Mouse (Mus musculus): ENCODE measurements at regions not wholly inside any gene's neighbourhood (a gene's known extent, or its start where the extent isn't known, plus 50 kb on each side); places are given as distances from the start of the nearest gene placed in this dataset.

DNA sequence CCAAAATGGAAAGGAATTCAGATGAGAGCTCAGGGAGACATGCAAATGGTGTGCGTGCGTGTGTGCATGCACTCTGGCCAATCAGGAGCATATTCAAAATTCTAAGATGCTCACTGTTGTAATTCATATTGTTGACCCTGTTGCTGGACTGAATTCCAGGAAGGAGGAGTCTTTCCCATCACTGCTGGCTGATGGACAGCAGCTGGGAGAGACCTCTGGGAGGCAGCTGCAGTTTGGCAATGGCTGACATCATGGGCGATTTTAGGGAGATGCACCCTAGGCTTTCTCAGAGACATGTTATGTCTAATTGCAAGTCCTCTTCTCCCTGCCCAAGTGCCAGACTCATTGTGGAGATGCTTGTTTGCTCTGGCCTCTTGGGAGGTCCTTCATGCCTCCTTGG, 220.6 kb upstream of the Myocd start:
- DNase-seq, result no peak

DNA sequence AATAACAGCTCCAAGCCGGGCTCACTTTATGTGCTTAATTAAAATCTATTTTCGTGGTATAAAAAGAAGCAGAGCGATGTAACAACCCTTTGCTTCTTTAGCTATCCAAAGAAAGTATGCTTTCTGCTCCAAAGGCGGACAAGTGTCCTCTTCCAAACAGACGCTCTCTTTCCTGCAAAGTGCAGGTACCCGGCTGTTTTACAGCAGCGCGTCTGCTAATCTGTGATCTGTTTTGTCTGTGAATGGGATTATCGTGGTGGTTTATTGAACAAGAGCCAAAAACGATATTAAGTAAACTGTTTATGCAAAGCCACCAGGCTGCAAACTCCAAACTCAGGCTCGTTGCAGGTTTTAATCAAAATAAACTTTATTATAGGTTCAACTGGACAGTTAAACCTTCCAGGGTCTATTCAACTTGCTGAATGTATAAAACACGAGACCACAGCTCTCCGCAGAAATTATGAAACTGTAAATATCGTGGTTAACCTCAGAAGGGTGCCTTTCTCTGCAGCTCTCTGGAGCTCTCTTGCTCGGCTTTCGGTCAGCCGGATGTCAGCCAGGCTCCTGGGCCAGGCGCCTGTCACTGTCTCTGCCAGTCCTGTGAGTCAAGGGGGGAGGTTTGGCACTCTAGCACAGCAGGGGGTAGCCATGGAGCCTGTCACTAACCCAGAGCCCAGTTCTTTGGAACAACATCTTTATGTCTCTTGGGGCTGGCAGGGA, 206.2 kb upstream of the Myocd start:
- no peak for DNase-seq

DNA sequence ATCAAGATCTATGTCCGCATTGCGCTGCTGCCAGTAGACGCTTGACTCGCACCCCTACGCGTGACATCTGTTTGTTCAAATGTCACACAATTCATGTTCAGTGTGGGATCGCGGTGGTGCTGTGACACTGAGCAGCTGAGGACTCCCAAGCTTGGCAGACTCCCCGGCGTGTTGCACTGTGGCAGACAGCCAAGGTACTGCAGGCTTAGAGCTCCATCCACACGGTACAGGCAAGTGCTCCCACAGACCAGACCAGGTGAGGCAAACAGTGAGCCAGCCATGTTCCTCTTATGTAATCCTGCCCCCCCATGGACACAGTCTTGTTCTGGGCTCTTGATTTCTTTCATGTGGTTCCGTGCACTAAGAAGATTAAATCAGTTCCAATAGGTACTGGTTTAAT, 205.5 kb upstream of the Myocd start:
- peak; percentile 29 to 49 for DNase-seq

DNA sequence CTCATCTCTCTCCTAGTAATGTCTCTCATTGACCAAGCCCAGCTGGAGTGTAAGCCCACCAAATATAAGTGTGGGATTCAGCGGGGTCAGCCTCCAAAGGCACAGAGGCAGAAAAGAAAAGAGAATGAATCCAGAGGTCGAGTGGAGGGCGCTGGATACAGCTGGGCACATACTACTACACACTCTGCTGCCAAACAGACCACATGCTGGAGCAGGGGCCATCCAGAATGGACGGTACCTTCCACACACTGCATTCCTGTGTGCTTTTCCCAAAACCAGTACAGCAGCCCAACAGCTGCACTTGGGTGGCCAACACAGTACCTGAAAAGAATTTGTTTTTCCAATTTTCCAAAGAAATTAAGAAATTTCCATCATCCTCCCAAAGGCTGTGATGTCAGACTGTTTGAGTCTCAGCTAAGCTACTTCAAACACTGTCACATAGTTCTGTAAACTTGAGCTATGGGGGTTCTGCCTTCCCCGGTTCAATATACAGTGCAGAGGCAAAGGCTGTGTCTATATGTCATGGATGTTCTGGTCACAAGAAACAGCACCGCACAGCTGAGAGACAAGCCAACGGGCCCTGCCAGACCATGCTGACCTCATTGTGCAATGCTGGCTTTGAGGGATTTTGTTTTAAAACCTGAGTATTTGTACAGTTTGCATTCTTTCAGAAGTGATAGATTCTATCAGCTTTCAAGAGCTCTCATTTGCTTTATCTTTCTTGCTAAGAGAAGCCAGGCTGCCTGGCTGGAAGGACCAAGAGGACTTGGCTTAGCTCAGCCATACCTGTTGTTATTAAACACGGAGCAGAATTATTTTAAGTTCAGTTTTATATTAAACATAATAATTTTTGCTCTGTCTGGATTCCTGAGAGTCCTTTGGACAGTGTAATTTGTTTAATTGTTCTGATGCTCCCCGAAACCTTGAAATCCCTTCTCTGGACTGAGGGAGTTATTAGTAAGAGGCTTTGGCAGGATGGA, 200.3 kb upstream of the Myocd start:
- no peak for DNase-seq

DNA sequence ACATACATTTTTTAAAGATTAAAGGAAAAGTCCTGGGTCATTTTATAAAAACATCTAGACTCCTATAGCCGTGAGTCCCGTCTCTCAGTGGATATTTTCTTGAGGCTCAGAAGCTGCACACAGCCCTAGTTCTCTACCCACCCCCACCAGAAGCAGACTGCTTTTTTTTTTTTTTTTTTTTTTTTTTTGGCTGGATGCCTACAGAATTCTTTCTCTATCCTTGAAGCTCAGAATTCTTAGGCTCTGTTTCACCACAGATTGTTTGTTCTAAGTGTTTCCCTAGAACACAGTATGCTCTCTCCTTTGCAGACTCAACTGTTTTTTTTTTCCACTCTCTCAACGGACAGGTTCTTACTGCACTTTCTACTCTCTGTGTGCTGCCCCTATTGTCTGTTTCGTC, 191.3 kb upstream of the Myocd start:
- DNase-seq, result no peak

DNA sequence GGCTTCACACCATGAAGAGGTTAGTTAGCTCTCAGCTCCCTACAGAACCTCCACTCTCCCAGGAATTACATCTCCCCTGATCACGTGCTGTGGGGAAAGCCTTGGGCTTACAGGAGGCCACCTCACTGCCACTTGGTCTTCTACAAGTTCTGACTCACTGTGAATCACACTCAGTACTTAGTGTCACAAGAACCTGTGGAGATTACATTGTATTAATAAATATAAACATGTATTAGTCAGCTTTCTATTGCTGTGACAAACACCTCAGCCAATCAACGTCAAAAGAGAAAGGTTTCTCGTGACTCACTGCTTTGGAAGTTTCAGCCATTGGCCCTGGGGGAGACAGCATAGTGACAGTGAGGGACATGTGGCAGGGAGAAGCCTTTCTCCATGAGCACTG, 178.6 kb upstream of the Myocd start:
- DNase-seq, result no peak

DNA sequence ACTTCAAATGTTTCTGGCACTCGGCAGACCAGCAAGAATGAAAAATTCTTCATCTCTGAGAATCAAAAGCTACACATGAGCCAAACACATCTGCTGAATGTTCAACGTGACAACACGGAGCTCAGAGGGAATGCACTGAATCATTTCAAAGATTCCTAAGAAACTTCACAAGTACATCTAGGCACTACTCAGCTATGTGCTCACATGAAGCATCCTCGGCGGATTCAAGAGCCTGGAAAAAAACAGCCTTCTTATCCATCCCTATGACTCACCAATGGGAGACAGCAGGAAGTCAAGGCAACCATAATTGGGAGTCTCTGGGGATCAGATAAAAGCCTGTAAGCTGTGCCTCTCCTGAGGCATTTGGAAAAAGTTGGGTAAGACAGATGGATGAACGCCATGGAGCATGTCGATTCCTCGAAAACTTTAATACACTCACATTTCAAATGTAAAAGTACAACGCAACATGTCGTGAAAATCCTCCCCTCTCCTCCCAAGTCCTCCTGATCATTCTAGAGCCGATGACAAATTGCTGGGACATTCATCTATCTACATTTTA, 173.8 kb upstream of the Myocd start:
- DNase-seq, result no peak

DNA sequence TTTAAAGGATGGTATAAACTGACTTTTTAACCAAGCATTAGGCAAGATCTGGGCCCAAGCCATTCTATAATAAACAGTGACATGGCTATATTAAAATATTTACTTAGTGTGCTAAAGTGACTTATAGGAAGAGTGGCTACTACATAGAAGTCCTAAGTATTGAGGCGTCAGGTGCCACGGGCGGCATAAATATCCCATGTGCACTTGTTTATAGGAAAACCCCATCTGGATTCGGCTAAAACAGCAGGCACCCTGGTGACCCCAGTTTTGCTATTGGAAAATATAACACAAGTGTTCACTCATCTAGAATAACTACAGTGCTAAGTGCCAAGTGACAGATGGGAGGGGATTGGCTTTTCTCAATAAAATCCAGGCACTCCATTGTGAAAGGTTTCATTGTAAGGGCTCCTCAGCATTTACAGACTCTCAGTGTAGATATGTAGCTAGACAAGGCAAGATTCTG, 165.9 kb upstream of the Myocd start:
- no peak for DNase-seq

DNA sequence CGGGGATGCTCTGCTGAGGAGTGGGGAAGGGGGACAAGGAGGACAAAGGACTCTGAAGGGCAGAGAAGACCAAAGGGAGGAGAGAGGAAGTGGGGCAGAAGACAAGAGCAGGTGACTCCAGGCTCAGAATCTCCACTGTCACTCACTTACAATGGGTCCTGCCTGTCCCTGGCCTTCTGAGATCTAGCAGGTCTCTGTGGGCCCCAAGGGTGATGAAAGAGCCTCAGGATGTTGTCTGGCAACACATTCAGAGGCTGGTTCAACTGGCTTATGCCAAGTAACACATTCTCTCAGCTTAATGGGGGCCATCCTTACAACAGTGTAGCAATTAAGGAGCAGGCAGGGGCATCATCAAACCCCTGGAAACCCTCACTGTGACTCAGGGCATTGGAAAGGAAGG, 152.1 kb upstream of the Myocd start:
- no peak for DNase-seq

DNA sequence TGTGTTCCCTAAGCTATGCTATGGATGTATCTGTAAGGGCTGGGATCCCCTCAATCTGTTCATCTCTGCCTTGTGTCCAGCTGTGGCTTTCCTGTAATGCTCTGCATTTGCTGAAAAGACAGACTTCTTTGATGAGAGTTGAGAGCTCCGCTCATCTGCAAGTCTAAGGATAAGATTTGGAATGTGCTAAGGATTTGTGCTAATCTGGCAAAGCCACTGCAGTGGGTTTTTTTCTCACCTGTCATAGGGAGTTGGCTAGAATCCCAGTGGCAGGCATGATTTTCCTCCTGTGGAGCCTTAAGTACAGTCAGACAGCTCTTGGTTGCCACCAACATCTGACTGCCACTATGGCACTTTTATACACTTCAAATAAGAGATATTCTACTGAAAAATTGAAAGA, 138.8 kb upstream of the Myocd start:
- DNase-seq, result no peak

DNA sequence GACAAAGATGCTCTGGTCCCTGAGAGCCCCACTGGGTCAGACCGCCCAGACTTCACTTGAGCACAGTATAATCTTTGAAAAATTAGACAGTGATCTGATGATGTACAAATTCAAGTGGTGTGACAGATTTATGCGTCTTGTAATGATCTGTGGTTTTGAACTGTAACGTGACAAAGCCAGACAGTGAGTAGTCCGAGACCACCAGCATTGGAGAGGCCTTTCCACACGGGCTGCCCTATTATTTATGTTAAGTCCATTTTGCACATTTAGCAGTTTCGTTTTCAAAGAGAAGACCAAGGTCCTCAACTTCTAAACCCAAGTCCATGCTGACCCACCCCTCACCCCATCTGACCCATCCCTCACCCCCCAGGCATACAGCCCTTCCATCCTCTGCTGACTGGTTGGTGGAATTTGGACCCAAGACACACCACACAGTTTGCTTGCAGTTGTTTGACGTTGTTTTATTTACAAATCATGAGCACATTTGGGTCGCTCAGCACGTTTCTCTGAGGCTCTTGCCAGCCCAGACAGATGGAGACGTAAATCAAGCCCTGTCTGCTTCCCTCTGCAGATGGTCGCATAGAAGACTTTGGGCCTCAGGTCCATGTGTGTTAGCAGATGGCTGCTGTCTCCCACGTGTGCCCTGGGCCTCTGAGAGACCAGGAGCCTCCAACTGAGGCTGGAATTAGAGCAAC, 132.8 kb upstream of the Myocd start:
- no peak for DNase-seq

DNA sequence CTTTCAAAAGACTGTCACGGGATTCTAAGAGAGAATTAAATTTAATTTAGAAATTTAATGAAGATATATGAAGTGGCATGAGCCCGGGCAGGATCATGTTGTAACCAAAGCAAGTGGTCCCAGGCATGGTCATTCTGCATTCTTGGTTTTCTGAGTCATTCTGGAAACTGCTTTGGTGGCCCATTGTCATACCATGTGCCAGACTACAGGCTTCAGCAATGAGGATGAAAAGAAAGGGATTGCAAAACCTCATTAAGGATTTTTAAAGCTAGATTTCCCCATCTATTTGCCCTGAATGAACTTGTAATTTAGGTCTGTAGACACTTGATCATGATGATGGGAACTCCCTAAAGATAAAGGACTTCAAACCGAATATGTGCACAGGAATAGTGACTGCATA, 119.4 kb upstream of the Myocd start:
- no peak for DNase-seq

DNA sequence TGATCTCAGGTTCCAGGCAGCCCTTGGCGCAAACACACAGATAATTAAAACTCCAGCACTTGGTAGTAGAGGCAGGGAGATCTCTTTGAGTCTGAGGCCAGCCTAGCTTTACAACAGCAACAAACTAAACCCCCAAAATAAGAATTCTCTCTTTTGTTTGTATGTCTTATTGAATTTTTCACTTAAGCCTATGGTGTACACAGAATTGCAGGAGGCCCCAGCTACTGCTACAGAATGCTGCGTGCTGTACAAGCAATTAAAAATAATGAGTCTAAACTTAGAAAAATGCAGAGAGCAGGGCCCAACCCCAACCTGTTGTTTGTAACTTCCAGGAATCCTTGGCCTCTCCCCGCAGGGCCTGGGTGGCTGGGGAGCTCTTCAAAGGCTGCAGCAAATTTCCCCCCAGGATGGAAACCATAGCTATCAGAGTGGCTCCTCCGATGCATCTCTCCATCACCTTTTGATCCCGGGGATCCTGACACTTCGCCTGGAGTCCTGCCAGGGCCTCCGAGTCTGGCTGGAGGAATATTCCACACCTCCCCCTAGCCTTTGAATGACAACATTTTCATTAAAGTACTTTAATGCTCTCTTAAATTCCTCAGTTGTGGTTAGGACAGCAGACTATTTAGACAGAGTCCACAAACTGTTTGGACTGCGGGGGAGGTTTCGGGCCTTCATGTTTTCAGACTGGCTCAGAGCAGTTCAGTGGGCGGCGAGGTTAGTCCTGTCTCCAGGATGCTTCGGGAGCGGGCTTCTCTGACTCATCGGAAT, 116.7 kb upstream of the Myocd start:
- peak; percentile 13 to 26 for DNase-seq

DNA sequence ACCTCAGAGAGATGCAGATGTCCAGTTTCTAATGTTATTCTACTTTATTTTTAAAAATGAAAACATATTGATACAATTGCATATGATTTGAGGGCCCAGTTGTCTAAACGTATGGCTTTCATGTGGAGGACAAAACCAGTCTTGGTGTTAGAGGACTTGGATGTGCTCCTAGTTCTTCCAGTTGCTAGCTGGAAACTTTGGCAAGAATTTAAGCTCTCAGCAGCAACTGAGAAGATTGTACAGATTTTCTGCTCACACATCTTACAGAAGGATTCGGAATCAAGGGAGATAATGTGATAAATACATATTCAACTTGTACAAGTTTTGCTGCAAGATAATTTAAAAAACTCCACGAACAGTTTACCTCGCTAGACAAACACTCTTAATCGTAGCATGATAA, 105.6 kb upstream of the Myocd start:
- no peak for DNase-seq

DNA sequence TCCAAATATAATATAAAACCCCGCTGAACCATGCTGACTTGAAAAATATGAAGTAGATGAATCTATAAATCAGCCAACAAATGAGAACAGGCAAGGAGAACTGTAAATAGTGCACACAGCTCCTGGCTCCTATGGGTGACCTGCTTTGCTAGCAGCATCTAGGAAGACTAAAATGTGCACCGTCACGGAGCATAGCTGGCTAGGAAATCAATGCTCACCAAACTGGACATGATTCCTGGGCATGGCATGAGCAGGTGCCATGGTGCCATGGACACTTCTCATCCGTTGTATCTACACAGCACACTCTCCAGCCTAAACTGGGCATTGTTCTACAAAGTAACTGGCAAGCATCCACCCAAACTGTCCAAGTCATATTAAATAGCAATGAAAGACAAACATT, 103.3 kb upstream of the Myocd start:
- no peak for DNase-seq

DNA sequence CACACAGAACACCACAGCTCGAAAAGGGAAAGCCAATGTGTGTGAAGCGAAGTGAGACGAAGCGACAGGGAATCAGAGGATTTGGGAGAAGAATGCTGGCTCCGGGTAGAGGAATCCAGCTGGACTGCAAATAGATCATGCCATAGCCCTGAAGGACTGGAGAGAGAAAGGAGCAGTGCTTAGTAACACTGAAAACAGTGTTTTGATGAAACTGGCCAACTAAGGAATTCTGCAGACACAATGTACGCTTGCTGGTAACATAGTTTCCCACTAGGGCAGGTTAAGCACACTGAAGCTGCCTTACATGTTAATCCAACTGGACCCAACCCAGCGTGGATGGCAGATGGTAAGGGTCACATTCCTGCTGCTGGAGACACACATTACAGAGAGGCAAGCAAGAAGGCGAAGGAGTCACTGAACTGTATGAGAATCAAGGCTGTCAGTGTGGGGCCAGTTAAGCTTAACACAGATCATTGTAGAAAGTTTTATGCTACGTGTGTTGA, 102.6 kb upstream of the Myocd start:
- DNase-seq, result no peak

DNA sequence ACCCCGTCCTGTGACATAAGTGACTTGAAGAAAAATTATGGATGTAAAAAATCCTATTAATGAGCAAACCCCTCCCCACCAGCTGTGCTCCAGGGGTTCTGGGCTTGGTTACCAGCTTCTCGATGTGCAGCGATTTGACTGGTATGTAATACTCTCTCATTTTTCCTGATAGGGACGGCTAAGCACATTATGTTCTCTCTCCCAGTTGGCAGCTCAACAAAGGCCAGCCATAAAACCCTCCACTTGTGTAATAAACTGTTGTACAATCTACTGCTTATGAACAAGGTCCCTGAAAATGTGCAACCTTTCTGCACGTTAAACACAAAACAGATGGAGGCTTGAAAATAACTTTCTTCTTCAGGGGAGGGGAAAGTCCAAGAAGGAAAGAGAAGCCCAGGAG, 98.0 kb upstream of the Myocd start:
- peak in 1 of 2 experiments; percentile 34 for DNase-seq

DNA sequence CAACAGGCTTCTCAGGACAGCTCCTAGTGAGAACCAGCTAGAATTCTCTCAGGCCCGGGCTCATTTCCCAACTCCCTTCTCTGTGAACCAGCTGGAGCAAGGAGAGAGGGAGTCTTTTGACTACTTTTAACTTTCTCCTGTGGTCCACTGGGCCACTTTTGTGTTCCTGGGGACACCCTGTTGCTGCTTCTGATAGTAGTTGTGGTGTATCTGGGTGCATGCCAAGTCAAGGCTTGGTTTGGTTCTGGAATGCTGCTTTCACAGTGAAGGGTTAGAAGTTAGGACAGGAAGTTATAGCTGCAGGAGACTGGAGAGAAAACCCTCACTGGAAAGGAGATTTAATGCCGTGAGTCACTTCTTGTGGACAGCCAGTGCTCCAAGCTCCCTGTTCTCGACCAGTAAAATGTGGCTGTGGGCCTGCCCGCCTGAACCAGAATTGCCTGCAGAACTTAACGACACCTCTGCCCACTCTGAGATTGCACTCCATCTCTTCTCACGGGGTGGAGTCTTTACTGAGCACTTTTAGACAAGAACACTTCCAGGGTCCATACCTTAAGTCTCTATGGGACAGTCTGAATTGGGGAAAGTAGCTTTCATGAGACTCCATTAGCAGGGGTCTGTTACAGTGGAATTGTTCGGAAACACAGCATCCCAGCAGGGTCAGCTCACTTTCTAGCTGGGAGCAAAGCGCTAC, 97.0 kb upstream of the Myocd start:
- DNase-seq, result peak; percentile 23 to 48

DNA sequence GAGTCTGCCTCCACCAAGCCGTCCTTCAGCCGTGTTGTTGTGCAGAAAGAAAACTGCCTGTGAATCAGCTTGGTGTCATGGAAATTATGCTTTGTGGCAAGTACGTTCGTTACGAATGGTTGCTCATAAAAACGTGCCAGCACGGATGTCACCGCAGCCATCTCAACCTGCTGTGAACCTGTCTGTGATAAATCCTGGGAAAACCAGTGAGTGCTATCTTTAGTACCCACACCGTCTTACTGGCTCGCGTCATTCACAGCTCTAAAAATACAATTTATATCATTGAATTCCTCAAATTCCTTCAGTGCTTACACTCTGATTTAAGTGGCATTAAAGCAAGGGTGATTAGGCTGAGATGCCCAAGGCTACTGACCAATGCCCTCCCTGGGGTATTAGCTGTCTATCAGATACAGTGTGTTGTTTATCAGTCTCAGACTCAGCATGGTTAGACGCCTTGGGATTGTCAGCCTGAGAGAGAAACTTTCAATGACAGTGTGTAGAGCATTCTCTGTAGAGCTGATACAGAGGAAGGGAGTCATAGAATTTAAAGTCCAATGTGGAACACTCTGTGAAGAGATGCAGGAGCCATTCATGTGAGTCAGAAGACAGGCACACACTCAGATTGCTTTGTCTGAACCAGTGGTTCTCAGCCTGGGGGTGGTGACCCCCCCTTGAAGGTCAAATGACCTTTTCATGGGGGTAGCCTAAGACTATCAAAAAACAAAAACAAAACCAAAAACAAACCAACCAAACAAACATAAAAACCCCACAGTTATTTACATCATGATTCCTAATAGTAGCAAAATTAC, 96.2 kb upstream of the Myocd start:
- DNase-seq, result no peak

DNA sequence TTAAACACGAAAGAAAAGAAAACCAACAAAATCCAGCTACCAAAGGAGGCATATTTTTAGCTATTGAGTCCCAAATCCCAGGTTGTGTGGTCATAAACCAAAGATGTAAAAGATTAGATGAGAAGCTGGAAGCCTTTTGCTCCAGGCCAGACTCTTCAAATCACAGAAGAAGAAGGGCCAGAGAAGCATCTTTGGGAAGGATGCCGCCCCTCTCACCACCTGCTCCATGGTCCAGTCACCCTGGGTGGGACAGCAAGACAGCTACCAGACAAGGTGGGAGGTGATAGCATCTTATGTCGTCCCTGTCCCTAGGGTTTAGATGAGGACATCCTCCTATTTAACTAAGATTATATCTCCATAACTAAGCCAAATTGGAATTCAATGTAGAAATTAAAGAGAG, 95.1 kb upstream of the Myocd start:
- DNase-seq, result no peak

DNA sequence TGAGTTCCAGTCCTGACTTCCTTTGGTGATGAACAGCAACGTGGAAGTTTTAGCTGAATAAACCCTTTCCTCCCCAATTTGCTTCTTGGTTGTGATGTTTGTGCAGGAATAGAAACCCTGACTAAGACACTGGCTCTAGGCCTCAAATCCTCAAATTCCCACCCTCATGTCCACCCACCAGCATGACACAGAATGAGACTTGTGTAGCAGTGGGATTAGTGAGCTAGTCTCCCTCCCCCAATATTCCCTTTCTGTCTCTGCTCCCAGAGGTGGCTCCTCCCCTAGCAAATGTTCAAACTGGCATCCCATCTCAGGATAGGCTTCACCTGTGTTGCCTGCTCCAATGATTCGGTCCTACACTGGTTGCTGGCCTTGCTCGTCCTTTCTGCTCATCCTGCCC, 94.1 kb upstream of the Myocd start:
- no peak for DNase-seq
